Mouse (Mus musculus): ENCODE measurements around the gene Tead1. TPM values are rescaled to one million over a fixed set of nuclear protein-coding genes. Genes with fewer than 3 reads are reported as not detected.

Tead1 gene
- polyA plus RNA-seq, 1 experiment from 2014 or later: 14.9 TPM

DNA sequence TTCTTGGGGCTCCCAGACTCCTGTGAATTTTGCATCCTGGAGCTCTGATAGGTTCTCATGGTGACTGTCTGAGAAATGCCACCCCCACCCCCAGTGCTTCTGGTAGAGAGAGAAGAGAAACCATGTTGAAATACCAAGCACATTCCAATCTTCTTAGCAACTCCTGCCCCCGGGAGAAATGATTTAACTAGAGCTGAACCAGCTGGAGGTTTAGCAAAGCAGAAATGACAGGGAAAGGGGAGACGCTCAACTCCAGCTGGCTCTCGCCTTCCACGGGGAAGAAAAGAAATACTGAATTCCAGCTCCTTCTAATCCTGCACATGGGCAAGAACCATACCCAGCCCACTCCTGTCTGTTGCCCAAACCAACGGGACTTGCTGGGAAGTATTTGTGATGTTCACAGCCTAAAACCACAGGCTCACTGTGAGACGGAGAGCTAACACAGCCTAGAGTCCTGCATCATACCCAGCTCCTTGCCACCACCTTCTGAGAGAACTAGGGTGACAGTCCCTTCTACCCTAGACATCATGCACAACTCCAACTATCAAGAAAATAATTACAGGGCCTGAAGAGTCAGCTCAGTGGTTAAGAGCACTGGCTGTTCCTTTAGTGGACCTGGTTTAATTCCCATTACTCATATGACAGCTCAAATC is 15.7 kb upstream of the Tead1 start:
- TF ChIP-seq CTCF (IDR thresholded peaks at IDR 0.05; ENCODE audit: low read depth): no peak
- H3K9ac ChIP-seq (ENCODE audit: low read depth, low read length): 0 out of 2 replicates have a peak overlapping the region, but pooled peaks have one; percentile 13
- peak overlapping the region; percentile 85 for H3K27ac ChIP-seq
- ATAC-seq (replicated peaks; ENCODE audit: low FRiP score, low read depth) (peak; percentile 72), DNase-seq (ENCODE audit: low spot score) (peak; percentile 97)
- no peaks in the 10 kb centered on the region for H3K9me3 ChIP-seq (replicated peaks; ENCODE audit: low read length)
- peaks cover 16% of the 10 kb centered on the region for H3K4me1 ChIP-seq (replicated peaks; ENCODE audit: insufficient read depth, low read length)
- no peak overlapping the region for H3K4me3 ChIP-seq (replicated peaks; ENCODE audit: low read depth, low read length)
- peak overlapping the region; percentile 40 for H3K4me2 ChIP-seq (ENCODE audit: low read length)
- no peaks in the 10 kb centered on the region for H3K36me3 ChIP-seq (ENCODE audit: insufficient read depth, low read length)
- no peaks in the 10 kb centered on the region for H3K27me3 ChIP-seq (ENCODE audit: insufficient read depth, low read length)
- 16% methylated on average over 6 of the region's 6 CpGs for WGBS

GRCm38 (mm10) chr7:112669993-112670392 is 9.1 kb upstream of the Tead1 start:
- Histone ChIP-seq H3K36me3 (ENCODE audit: insufficient read depth, low read length) (no peaks in the 10 kb centered on the region), H3K27me3 (ENCODE audit: insufficient read depth, low read length) (no peaks in the 10 kb centered on the region), H3K4me1 (replicated peaks; ENCODE audit: insufficient read depth, low read length) (no peaks in the 10 kb centered on the region), H3K9me3 (replicated peaks; ENCODE audit: low read length) (no peaks in the 10 kb centered on the region), H3K9ac (ENCODE audit: low read depth, low read length) (no peak overlapping the region), H3K4me3 (replicated peaks; ENCODE audit: low read depth, low read length) (no peak overlapping the region), H3K4me2 (ENCODE audit: low read length) (no peak overlapping the region), H3K27ac (no peak overlapping the region)
- DNase-seq (ENCODE audit: low spot score): no peak
- ATAC-seq (replicated peaks; ENCODE audit: low FRiP score, low read depth): no peak
- TF ChIP-seq CTCF (IDR thresholded peaks at IDR 0.05; ENCODE audit: low read depth): no peak
- 83% methylated on average over 2 of the region's 2 CpGs for WGBS

GRCm38 (mm10) chr7:112678418-112679170 is 524 bp upstream of the Tead1 start:
- Histone ChIP-seq H3K27me3 (ENCODE audit: insufficient read depth, low read length) (no peaks in the 10 kb centered on the region), H3K4me2 (ENCODE audit: low read length) (peak overlapping the region; percentile 94), H3K27ac (peak overlapping the region; percentile 98), H3K36me3 (ENCODE audit: insufficient read depth, low read length) (no peaks in the 10 kb centered on the region), H3K4me1 (replicated peaks; ENCODE audit: insufficient read depth, low read length) (peaks cover 4% of the 10 kb centered on the region), H3K9me3 (replicated peaks; ENCODE audit: low read length) (no peaks in the 10 kb centered on the region), H3K9ac (ENCODE audit: low read depth, low read length) (peak overlapping the region; percentile 95), H3K4me3 (replicated peaks; ENCODE audit: low read depth, low read length) (peak overlapping the region; percentile 76)
- WGBS: under 1% methylated on average over 40 of the region's 44 CpGs
- no peak for TF ChIP-seq CTCF (IDR thresholded peaks at IDR 0.05; ENCODE audit: low read depth)
- peak; percentile 62 for ATAC-seq (replicated peaks; ENCODE audit: low FRiP score, low read depth)
- DNase-seq (ENCODE audit: low spot score): peak; percentile 94

GRCm38 (mm10) chr7:112679513-112680245 is 561 bp downstream of the Tead1 start:
- Histone ChIP-seq H3K4me3 (replicated peaks; ENCODE audit: low read depth, low read length) (peak overlapping the region; percentile 76), H3K4me2 (ENCODE audit: low read length) (peak overlapping the region; percentile 94), H3K27me3 (ENCODE audit: insufficient read depth, low read length) (no peaks in the 10 kb centered on the region), H3K36me3 (ENCODE audit: insufficient read depth, low read length) (no peaks in the 10 kb centered on the region), H3K9ac (ENCODE audit: low read depth, low read length) (peak overlapping the region; percentile 95), H3K27ac (peak overlapping the region; percentile 98), H3K4me1 (replicated peaks; ENCODE audit: insufficient read depth, low read length) (peaks cover 9% of the 10 kb centered on the region), H3K9me3 (replicated peaks; ENCODE audit: low read length) (no peaks in the 10 kb centered on the region)
- under 1% methylated on average over 80 of the region's 95 CpGs for WGBS
- ATAC-seq (replicated peaks; ENCODE audit: low FRiP score, low read depth) (peak; percentile 50), DNase-seq (ENCODE audit: low spot score) (peak; percentile 92)
- TF ChIP-seq CTCF (IDR thresholded peaks at IDR 0.05; ENCODE audit: low read depth): 0 out of 2 replicates have a peak, but pooled peaks have one; percentile 4

DNA sequence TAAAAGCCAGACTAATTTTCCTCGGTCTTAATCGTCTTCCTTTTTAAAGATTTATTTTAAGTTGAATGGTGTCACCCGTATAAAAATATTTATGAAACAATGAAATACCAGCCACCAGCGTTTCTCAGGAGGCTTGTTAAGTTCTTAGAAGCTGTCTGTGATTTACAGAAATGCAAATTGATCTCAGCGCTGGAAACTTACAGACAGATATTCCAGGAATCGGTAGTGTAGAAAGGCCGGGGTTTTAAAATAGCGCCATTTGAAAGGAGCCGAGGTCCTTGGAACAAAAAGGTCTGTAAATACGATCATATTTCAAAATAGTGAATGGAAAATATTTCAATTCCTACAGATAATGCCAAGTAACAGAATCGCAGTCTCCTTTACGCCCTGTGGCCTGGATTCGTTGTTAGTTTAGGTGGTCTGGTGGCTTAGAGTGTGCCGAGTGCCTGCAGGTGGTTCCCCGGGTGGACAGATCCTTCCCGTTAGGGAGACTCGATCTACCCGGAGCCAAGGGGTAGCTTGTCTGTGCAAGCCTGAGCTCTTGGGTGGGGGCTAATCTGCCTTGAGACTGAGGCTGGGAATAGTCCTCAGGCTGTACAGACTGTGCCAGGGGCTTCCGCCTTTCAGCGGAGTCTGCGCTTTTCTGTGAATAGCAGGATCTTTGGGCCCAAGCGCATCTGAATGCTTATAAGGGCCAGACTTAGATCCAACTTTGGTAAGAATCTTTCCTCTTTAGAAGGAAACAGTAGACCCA is 1.6 kb downstream of the Tead1 start:
- WGBS: under 1% methylated on average over 22 of the region's 22 CpGs
- ATAC-seq (replicated peaks; ENCODE audit: low FRiP score, low read depth) (no peak), DNase-seq (ENCODE audit: low spot score) (peak; percentile 75)
- Histone ChIP-seq H3K9ac (ENCODE audit: low read depth, low read length) (peak overlapping the region; percentile 95), H3K9me3 (replicated peaks; ENCODE audit: low read length) (no peaks in the 10 kb centered on the region), H3K36me3 (ENCODE audit: insufficient read depth, low read length) (no peaks in the 10 kb centered on the region), H3K4me1 (replicated peaks; ENCODE audit: insufficient read depth, low read length) (peaks cover 19% of the 10 kb centered on the region), H3K27ac (peak overlapping the region; percentile 98), H3K4me2 (ENCODE audit: low read length) (peak overlapping the region; percentile 94), H3K27me3 (ENCODE audit: insufficient read depth, low read length) (no peaks in the 10 kb centered on the region), H3K4me3 (replicated peaks; ENCODE audit: low read depth, low read length) (peak overlapping the region; percentile 76)
- TF ChIP-seq CTCF (IDR thresholded peaks at IDR 0.05; ENCODE audit: low read depth): no peak
